Mouse (Mus musculus): ENCODE data around the gene Qrich1.

Gene Qrich1

DNA sequence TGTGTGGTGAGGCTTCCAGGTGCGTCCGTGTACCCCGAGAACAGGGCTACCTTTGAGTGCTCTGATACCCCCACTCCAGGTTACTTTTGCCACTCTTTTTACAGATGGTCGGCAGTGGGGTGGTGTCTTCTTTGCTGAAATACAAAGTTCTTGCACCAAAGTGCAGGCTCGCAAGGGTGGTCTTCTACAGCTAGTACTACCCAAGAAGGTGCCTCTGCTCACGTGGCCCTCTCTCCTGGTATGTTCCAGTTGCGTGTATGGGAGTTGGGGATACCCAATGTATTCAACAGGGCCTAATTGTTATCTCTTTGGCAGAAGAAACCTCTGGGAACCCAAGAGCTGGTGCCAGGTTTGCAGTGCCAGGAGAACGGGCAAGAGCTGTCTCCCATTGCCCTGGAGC lies 23.4 kb upstream of the Qrich1 start:
- DNase-seq: peak; percentile 91

GRCm38 (mm10) chr9:108494146-108494825 lies 22.3 kb upstream of the Qrich1 start:
- DNase-seq: peak; percentile 88

GRCm38 (mm10) chr9:108494905-108495304 lies 21.7 kb upstream of the Qrich1 start:
- DNase-seq: peak; percentile 91

DNA sequence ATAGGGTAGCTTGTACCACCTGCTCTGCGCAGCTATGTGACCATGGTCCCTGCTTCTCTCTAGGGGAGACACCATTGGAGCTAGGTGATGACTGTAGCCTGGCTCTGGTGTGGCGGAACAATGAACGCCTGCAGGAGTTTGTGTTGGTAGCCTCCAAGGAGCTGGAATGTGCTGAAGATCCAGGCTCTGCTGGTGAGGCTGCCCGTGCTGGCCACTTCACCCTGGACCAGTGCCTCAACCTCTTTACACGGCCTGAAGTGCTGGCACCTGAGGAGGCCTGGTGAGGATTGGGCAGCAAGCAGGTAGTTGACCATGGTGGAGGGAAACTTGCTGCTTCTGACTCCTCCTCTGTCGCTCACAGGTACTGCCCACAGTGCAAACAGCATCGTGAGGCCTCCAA lies 17.4 kb upstream of the Qrich1 start:
- DNase-seq: peak; percentile 92

- peak; percentile 90 for DNase-seq
Measured at GRCm38 (mm10) chr9:108499943-108500342, 16.7 kb upstream of the Qrich1 start.

DNA sequence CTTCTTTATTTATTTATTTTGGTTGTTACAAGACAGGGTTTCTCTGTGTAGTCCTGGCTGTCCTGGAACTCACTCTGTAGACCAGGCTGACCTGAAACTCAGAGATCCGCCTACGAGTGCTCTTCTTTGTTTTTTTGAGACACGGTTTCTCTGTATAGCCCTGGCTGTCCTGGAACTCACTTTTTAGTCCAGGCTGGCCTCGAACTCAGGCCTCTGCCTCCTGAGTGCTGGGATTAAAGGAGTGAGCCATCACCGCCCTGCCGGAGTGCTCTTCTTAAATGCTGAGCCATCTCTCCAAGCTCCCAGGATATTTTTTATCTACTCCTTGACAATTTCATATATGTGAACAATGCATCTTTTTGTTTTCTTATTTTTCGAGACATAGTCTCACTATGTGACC lies 9.7 kb upstream of the Qrich1 start:
- peak; percentile 68 for DNase-seq

DNA sequence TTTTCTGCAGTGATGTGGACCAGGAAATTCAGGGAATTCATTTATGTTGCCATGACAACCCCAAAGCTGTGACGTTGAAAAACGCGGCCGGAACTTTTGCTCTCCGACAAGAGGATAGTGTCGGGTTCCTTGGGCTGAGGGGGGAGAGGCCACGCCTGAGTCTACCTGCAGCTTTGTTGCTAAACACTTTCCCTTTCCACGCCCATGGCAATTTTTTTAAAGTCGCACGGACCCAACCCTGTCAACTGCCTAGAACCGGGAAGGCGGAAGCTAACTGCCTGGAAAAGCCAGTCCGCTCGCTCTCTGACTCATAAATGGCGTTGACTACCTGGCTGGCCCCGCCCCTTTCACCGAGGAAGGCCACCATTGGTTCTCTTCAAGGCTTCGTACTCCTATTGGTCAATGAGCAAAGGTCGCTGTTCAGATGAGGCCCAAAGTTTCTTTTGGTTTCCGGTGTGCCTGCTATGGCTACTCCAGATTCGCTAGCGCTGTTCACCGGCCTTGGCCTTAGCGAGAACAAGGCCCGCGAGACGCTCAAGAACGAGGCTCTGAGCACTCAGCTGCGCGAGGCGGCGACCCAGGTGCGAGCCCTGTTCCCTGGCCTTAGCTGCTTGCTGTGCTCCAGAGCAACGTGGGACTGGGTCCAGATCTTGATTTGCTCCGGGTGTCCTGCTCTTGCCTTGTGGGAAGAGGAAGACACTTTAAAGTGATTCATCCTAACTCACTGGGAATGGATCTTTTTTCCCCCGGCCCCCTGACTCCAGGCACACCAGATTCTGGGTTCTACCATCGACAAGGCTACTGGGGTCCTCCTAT lies 8.8 kb upstream of the Qrich1 start, which contains the start of gene Qars:
TSS of gene Qars (plus strand) at position 88 of the 816 bp plus-strand sequence.
- DNase-seq: peak; percentile 100

- peak; percentile 87 for DNase-seq
Measured at GRCm38 (mm10) chr9:108508776-108509175, 7.8 kb upstream of the Qrich1 start.

DNA sequence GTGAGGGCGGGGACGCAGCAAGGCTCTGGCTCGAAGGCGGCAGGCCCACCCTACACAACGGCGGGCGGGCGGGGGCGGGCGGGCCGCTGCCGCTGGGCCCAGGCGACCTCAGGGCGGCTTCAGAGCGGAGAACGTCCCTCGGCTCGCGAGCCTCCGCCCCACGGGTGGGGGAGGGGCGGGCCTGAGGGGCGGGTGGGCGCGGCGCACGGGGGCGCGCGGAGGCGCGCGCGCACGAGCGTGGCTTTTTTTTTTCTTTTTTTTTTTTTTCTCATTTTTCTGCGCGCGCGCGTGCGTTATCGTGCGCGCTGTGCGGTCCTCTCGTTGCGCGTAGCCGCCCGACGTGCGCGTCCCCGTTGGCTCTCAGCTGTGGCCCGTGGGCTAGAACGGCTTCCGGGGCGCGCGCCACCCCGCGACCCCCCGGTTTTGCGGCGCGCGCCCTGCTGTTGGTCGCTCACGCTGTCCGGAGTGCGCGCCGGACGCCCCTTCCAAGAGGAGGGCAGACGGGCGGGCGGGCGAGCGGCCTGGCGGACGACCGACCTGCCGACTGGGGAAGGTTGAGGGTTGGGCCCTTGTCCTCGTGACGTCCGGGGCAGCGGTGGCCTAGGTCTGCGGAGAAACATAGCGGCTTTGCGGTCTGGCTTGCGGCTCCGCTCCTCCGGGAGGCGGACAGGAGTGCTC lies 786 bp downstream of the Qrich1 start:
- peak; percentile 99 for DNase-seq

DNA sequence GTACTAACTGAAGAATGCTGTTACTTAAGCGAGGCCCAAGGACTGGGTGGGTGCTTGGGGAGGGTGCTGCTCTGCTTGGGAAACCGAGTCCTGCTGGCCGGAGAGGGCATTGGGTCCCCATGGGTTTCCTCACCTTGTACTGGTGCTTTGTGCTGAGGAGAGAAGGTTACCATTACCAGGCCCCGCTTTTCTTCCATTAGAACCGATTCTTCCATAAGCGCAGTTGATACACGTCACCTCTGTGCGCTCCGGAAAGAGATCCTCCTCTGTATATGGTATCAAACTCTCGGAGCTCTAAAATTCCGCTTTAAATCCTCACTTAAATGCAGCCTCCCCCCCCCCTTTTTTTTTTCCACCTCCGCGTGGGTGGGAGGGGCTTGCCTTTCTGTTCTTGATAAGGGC lies 1.3 kb downstream of the Qrich1 start:
- DNase-seq: no peak

- DNase-seq: no peak
Measured at GRCm38 (mm10) chr9:108521604-108522003, 5.0 kb downstream of the Qrich1 start.

DNA sequence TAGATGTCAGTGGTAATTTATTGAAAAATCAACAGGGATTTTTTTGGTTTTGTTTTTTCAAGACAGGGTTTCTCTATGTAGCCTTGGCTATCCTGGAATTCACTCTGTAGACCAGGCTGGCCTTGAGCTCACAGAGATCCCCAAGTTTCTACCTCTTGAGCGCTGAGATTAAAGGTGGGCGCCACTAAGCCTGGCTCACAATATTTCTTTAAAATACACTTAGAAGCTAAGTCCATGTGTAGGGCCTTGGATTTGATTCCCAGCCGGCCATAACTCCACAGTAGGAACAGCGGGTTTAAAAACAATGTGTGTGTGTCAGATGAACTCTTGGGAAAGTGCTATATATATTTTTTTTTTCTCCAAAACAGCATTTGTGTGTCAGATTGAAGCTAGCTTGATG lies 6.7 kb downstream of the Qrich1 start:
- DNase-seq: peak; percentile 77

GRCm38 (mm10) chr9:108525400-108525799 lies 8.8 kb downstream of the Qrich1 start:
- peak; percentile 82 for DNase-seq

GRCm38 (mm10) chr9:108530954-108531353 lies 14.3 kb downstream of the Qrich1 start:
- peak; percentile 7 for DNase-seq

DNA sequence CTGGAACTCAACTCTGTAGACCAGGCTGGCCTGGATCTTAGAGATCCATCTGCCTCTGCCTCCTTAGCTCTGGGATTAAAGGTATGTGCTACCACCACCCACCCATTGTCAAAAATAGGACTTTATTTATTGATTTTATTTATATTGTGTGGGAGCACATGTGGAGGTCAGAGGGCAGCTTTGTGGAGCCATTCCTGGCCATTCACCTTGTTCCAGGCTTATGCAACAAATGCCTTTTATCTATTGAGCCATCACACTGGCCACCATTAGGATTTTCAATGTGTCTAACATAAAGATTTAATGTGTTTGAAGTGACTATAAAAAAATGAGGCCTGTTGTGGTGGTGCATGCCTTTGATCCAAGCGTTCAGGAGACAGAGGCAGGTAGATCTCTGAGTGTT lies 14.9 kb downstream of the Qrich1 start:
- DNase-seq: peak; percentile 54

DNA sequence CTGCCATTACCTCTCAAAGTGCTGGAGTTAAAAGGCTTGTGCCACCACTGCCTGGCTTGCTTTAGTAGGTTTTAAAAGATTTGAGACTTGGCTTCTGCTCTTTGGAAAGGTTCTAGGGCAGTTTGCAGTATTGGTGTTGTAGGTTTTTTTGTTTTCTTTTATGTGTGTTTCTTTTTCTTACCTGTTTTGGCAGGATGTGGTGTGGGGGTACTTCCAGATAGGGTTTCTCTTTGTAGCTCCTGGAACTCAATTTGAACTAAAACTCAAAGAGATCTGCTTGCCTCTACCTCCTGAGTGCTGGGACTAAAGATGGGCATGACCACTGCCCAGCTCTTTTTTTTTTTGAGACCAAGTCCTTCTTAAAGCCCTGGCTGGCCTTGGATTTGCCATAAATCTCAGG lies 24.2 kb downstream of the Qrich1 start:
- DNase-seq: peak; percentile 0

DNA sequence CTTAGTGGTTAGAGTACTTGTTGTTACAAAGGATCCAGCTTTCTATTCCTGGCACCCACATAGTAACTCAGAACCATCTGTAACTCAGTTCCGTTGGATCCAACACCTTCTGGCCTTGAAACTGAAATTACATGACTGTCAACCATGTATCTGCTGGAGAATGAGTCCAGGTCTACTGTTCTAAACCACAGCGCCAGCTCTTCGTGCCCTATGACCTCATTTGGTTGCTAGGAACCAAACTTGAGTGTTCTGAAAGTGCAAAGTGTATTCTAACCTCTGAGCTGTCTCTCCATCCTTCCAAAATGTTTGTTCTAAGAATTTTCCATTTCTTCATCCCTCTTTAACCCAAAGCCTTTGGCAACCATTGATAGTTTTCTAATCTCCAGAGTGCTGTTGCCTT lies 29.4 kb downstream of the Qrich1 start:
- peak; percentile 59 for DNase-seq

GRCm38 (mm10) chr9:108546875-108547274 lies 30.3 kb downstream of the Qrich1 start:
- no peak for DNase-seq

DNA sequence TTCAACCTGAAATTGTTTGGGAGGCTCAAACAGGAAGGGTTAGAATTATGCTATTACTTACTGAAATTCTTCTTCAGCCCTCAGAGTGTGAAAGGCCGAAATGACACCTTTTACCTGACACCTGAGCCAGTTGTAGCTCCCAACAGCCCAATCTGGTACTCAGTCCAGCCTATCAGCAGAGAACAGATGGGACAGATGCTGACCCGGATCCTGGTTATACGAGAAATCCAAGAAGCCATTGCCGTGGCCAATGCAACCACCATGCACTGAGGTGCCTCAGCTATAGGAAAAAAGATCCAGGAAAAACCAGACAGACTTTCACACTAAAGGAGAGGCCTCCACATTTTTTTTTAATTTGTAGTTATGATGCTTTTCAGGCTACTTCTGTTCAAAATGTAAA lies 42.6 kb downstream of the Qrich1 start:
- DNase-seq: peak; percentile 92

GRCm38 (mm10) chr9:108560227-108560841 lies 43.7 kb downstream of the Qrich1 start, which contains the start of gene Impdh2:
Impdh2 (plus strand) TSS chr9:108560286.
- DNase-seq: peak; percentile 100

- peak; percentile 90 for DNase-seq
Measured at GRCm38 (mm10) chr9:108563671-108564070, 47.1 kb downstream of the Qrich1 start.

- peak; percentile 90 for DNase-seq
Measured at GRCm38 (mm10) chr9:108564131-108564530, 47.5 kb downstream of the Qrich1 start.
